Mouse (Mus musculus) CH12.LX (cell line): Measurements from ENCODE around the gene Gm49387. TPM values are rescaled to one million over a fixed set of nuclear protein-coding genes. Genes with fewer than 3 reads are reported as not detected.

Experiments
- DNase-seq: peaks from one replicate; pipeline ENCODE4 v3.0.0-alpha.2; 2013; ENCODE audit errors: extremely low read depth
- H3K27ac ChIP-seq: 2 replicates; pipeline ENCODE4 v1.5.1; 2012; ENCODE audit warnings: low read depth, mild to moderate bottlenecking, control low read depth, moderate library complexity; ENCODE audit not compliant: insufficient read depth
- H3K27me3 ChIP-seq: replicated peaks from 2 replicates; pipeline ENCODE3; 2012; ENCODE audit warnings: inconsistent platforms
- H3K36me3 ChIP-seq, 2 experiments: replicated peaks in 1 of 2; 2 replicates each; pipeline versions ENCODE3 to v1.6.1; 2012; ENCODE audit warnings: inconsistent platforms in 1 of 2, low read length in 1 of 2, mild to moderate bottlenecking in 1 of 2, mixed read lengths in 1 of 2, moderate library complexity in 1 of 2; ENCODE audit not compliant: control insufficient read depth in 1 of 2, insufficient read depth in 1 of 2
- H3K4me1 ChIP-seq, 2 experiments: 2 replicates each; pipeline ENCODE4 v1.6.1; 2012; ENCODE audit warnings: inconsistent platforms in 1 of 2, moderate library complexity in 1 of 2; ENCODE audit not compliant: insufficient read depth in 2 of 2, control insufficient read depth in 1 of 2
- H3K4me2 ChIP-seq: 2 replicates; pipeline ENCODE4 v1.6.1; 2012; ENCODE audit warnings: low read depth, mild to moderate bottlenecking, control low read depth; ENCODE audit not compliant: poor library complexity, insufficient read depth, severe bottlenecking
- H3K4me3 ChIP-seq, 3 experiments: fragments of 150-350 bp in 1 of 3; sonication (generic) in 1 of 3; replicated peaks in 1 of 3; 2 replicates each; pipeline versions ENCODE3 to v1.5.1; 2011 to 2012; ENCODE audit warnings: low read depth in 2 of 3, low read length in 2 of 3, mild to moderate bottlenecking in 2 of 3, moderate library complexity in 2 of 3, control low read depth in 1 of 3, improper control_type of control experiment in 1 of 3, inconsistent platforms in 1 of 3, mixed read lengths in 1 of 3; ENCODE audit not compliant: poor library complexity in 1 of 3
- H3K79me2 ChIP-seq: replicated peaks from 2 replicates; pipeline ENCODE4 v1.6.1; 2012; ENCODE audit warnings: mild to moderate bottlenecking, moderate library complexity; ENCODE audit not compliant: control insufficient read depth, poor library complexity, insufficient read depth, severe bottlenecking; ENCODE audit errors: extremely low read depth
- H3K9ac ChIP-seq: 2 replicates; pipeline ENCODE4 v1.6.1; 2012; ENCODE audit warnings: low read depth, mild to moderate bottlenecking, control low read depth, moderate library complexity; ENCODE audit not compliant: insufficient read depth
- H3K9me3 ChIP-seq: replicated peaks from 2 replicates; pipeline ENCODE3; 2012; ENCODE audit warnings: low read length, inconsistent platforms, mixed read lengths
- BHLHE40 ChIP-seq: IDR thresholded peaks from 2 replicates; pipeline ENCODE4 v1.6.1; 2011; ENCODE audit warnings: mild to moderate bottlenecking, low read depth, low read length, improper control_type of control experiment
- CTCF ChIP-seq, 2 experiments: IDR thresholded peaks in 1 of 2; conservative IDR thresholded peaks in 1 of 2; 2 replicates each; pipeline ENCODE4 v1.5.1; 2011 to 2012; ENCODE audit warnings: low read depth in 2 of 2, low read length in 2 of 2, improper control_type of control experiment in 1 of 2, inconsistent platforms in 1 of 2, mild to moderate bottlenecking in 1 of 2, moderate library complexity in 1 of 2
- EP300 ChIP-seq: IDR thresholded peaks from 2 replicates; pipeline ENCODE4 v1.6.1; 2011; ENCODE audit warnings: low read length, improper control_type of control experiment
- ETS1 ChIP-seq: conservative IDR thresholded peaks from 2 replicates; pipeline ENCODE4 v1.6.1; 2012; ENCODE audit warnings: low read depth, mild to moderate bottlenecking, inconsistent platforms, low read length, improper control_type of control experiment, moderate library complexity
- IRF4 ChIP-seq: IDR thresholded peaks from 2 replicates; pipeline ENCODE4 v1.6.1; 2014; ENCODE audit warnings: low read depth, mild to moderate bottlenecking, inconsistent platforms, low read length, improper control_type of control experiment
- MAFK ChIP-seq: IDR thresholded peaks from 2 replicates; pipeline ENCODE4 v1.6.1; 2011; ENCODE audit warnings: low read length, improper control_type of control experiment; ENCODE audit not compliant: insufficient replicate concordance
- MAX ChIP-seq: IDR thresholded peaks from 2 replicates; pipeline ENCODE4 v1.6.1; 2011; ENCODE audit warnings: low read length, improper control_type of control experiment
- MAZ ChIP-seq: IDR thresholded peaks from 2 replicates; pipeline ENCODE4 v1.6.1; 2012; ENCODE audit warnings: low read depth, mild to moderate bottlenecking, inconsistent platforms, low read length, improper control_type of control experiment, moderate library complexity
- MEF2A ChIP-seq: IDR thresholded peaks from 2 replicates; pipeline ENCODE4 v1.6.1; 2014; ENCODE audit warnings: low read depth, mild to moderate bottlenecking, inconsistent platforms, low read length, improper control_type of control experiment, borderline replicate concordance
- MXI1 ChIP-seq: IDR thresholded peaks from 2 replicates; pipeline ENCODE4 v1.6.1; 2011; ENCODE audit warnings: mild to moderate bottlenecking, low read depth, low read length, improper control_type of control experiment
- NELFE ChIP-seq: IDR thresholded peaks from 2 replicates; pipeline ENCODE4 v1.6.1; 2011; ENCODE audit warnings: low read depth, low read length, improper control_type of control experiment
- PAX5 ChIP-seq: IDR thresholded peaks from 2 replicates; pipeline ENCODE4 v1.6.1; 2012; ENCODE audit warnings: low read length, inconsistent platforms, mixed read lengths
- POLR2A ChIP-seq: IDR thresholded peaks from 2 replicates; pipeline ENCODE4 v1.6.1; 2011; ENCODE audit warnings: low read depth, mild to moderate bottlenecking, improper control_type of control experiment, low read length
- TCF12 ChIP-seq: IDR thresholded peaks from 2 replicates; pipeline ENCODE4 v1.6.1; 2014; ENCODE audit warnings: low read depth, mild to moderate bottlenecking, inconsistent platforms, low read length, improper control_type of control experiment
- USF1 ChIP-seq: IDR thresholded peaks from 2 replicates; pipeline ENCODE4 v1.6.1; 2014; ENCODE audit warnings: low read depth, mild to moderate bottlenecking, inconsistent platforms, low read length, improper control_type of control experiment
- ZMIZ1 ChIP-seq: IDR thresholded peaks from 2 replicates; pipeline ENCODE4 v1.6.1; 2012; ENCODE audit warnings: low read depth, mild to moderate bottlenecking, inconsistent platforms, low read length, improper control_type of control experiment
- dilution Hi-C: fragments of 300-500 bp; cut with MboI; formaldehyde crosslinking; loops from 2 replicates; pipeline ENCODE4 v1.14.3; 2020; ENCODE audit warnings: low sequenced_read_pairs; ENCODE audit not compliant: extremely low pct_unique_long_range_greater_than_20kb, extremely low pct_ligation_motif_present
- in situ Hi-C: fragments of 300-500 bp; cut with MboI; formaldehyde crosslinking; loops from 3 replicates; pipeline ENCODE4 v1.14.3; 2019; ENCODE audit warnings: low sequenced_read_pairs, low pct_ligation_motif_present, low pct_unique_long_range_greater_than_20kb, mixed read lengths
- polyA plus RNA-seq: library from polyadenylated mRNA; unstranded; fragments of >175 nt; gene quantifications from 2 replicates; pipeline ENCODE4 v1.2.1, GENCODE M21; 2012; ENCODE audit warnings: low read depth; ENCODE audit not compliant: insufficient read length
- total RNA-seq, 2 experiments: library from RNA; depleted of rRNA; stranded (reverse); fragments of 300-350 nt in 1 of 2; fragments of >200 nt in 1 of 2; gene quantifications; 2 replicates each; pipeline ENCODE4 v1.2.3; 2012 to 2014

Gene Gm49387
- total and polyA plus RNA-seq, 3 experiments: 0.71 TPM; not detected in 2

GRCm38 (mm10) chr14:31506456-31506855, 134.2 kb downstream of the Gm49387 start:
- H3K9ac ChIP-seq: no peak overlapping the region
- no peaks in the 10 kb centered on the region for H3K9me3 ChIP-seq
- H3K36me3 ChIP-seq: peaks cover 73 to 92% of the 10 kb centered on the region in 2 experiments
- H3K79me2 ChIP-seq: no peaks in the 10 kb centered on the region
- H3K27ac ChIP-seq: no peak overlapping the region
- no peak overlapping the region for H3K4me3 ChIP-seq
- no peaks in the 10 kb centered on the region for H3K4me1 ChIP-seq
- H3K4me2 ChIP-seq: no peak overlapping the region
- DNase-seq: no peak
- in situ Hi-C loops: no loop called here
- TF ChIP-seq MAZ: no peak
- TF ChIP-seq EP300: no peak
- no peak for TF ChIP-seq TCF12
- no peak for TF ChIP-seq IRF4
- TF ChIP-seq MEF2A: no peak
- no peak for TF ChIP-seq ETS1
- no peak for TF ChIP-seq USF1
- no peak for TF ChIP-seq MAFK
- TF ChIP-seq PAX5: no peak
- TF ChIP-seq ZMIZ1: no peak
- no peak for TF ChIP-seq NELFE
- TF ChIP-seq CTCF (conservative IDR thresholded peaks at IDR 0.05 in 1 of 2, IDR thresholded peaks at IDR 0.05 in 1 of 2; ENCODE audit: low read depth in 2 of 2, low read length in 2 of 2): no peak
- no peak for TF ChIP-seq MXI1
- TF ChIP-seq MAX: no peak
- dilution Hi-C loops: no loop called here
- no peaks in the 10 kb centered on the region for H3K27me3 ChIP-seq

DNA sequence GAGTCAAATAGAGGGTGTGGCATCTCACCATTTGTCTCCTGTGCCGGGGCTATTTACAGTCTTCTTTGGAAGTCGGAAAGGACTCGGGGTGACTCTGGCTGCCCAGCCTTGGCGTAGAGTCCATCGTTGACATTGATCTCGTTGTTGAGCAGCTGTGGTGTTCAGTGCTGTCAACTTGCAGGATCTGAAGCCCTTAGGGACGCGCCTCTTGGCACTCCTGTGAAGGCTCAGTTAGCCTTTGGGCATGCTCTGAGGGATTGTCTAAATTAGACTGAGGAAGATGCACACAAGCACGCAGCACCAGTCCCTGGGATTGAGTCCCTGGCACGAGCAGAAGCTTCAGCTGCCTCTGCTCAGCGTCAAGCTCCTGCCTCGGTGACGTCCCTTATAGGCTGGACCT, 137.3 kb downstream of the Gm49387 start:
- H3K36me3 ChIP-seq: peaks cover 73 to 94% of the 10 kb centered on the region in 2 experiments
- dilution Hi-C loops: no loop called here
- no peaks in the 10 kb centered on the region for H3K9me3 ChIP-seq
- TF ChIP-seq EP300 (no peak), POLR2A (no peak), BHLHE40 (no peak), USF1 (no peak)
- TF ChIP-seq, all 38 proteins: peak for 0
- DNase-seq: no peak
- Histone ChIP-seq H3K27me3 (no peaks in the 10 kb centered on the region), H3K4me1 (peaks cover 9 to 19% of the 10 kb centered on the region in 2 experiments), H3K9ac (no peak overlapping the region), H3K4me3 (no peak overlapping the region), H3K79me2 (peaks cover 14% of the 10 kb centered on the region), H3K27ac (no peak overlapping the region), H3K4me2 (no peak overlapping the region)
- in situ Hi-C loops: no loop called here

Other genes with a start within 250 kb of the Gm49387 start
- gene Sh3bp5, start 204.8 kb downstream of the Gm49387 start, total RNA-seq (2012; rRNA removed): 50.2 and 64.6 TPM in 2 replicates
- 53.0 and 57.4 TPM in 2 replicates for gene Sh3bp5, start 204.8 kb downstream of the Gm49387 start, total RNA-seq (2014; rRNA removed)
- gene Sh3bp5, start 204.8 kb downstream of the Gm49387 start, polyA plus RNA-seq: 158 and 164 TPM in 2 replicates
- gene Eaf1, start 146.5 kb downstream of the Gm49387 start, total RNA-seq (2012; rRNA removed): 25.2 and 29.1 TPM in 2 replicates
- gene Eaf1, start 146.5 kb downstream of the Gm49387 start, total RNA-seq (2014; rRNA removed): 27.5 and 29.4 TPM in 2 replicates
- 38.7 and 39.9 TPM in 2 replicates for gene Eaf1, start 146.5 kb downstream of the Gm49387 start, polyA plus RNA-seq
- gene Mettl6, start 145.8 kb downstream of the Gm49387 start, total RNA-seq (2012; rRNA removed): 36.2 and 38.2 TPM in 2 replicates
- gene Mettl6, start 145.8 kb downstream of the Gm49387 start, total RNA-seq (2014; rRNA removed): 122 and 142 TPM in 2 replicates
- gene Mettl6, start 145.8 kb downstream of the Gm49387 start, polyA plus RNA-seq: 63.2 and 69.8 TPM in 2 replicates
- 2.5 and 4.2 TPM in 2 replicates for gene Colq, start 49.5 kb downstream of the Gm49387 start, total RNA-seq (2012; rRNA removed)
- 1.5 and 1.7 TPM in 2 replicates for gene Colq, start 49.5 kb downstream of the Gm49387 start, total RNA-seq (2014; rRNA removed)
- 4.6 and 5.1 TPM in 2 replicates for gene Colq, start 49.5 kb downstream of the Gm49387 start, polyA plus RNA-seq
- 14.1 and 16.2 TPM in 2 replicates for gene Btd, start 150 bp upstream of the Gm49387 start, total RNA-seq (2012; rRNA removed)
- 22.5 and 23.0 TPM in 2 replicates for gene Btd, start 150 bp upstream of the Gm49387 start, total RNA-seq (2014; rRNA removed)
- gene Btd, start 150 bp upstream of the Gm49387 start, polyA plus RNA-seq: 18.2 and 25.4 TPM in 2 replicates
- gene Hacl1, start 408 bp upstream of the Gm49387 start, total RNA-seq (2012; rRNA removed): 14.3 and 20.2 TPM in 2 replicates
- gene Hacl1, start 408 bp upstream of the Gm49387 start, total RNA-seq (2014; rRNA removed): 22.6 and 23.7 TPM in 2 replicates
- gene Hacl1, start 408 bp upstream of the Gm49387 start, polyA plus RNA-seq: 13.6 and 13.7 TPM in 2 replicates
- 7.3 and 8.6 TPM in 2 replicates for gene Ankrd28, start 189.8 kb upstream of the Gm49387 start, total RNA-seq (2012; rRNA removed)
- gene Ankrd28, start 189.8 kb upstream of the Gm49387 start, total RNA-seq (2014; rRNA removed): 14.3 and 14.9 TPM in 2 replicates
- gene Ankrd28, start 189.8 kb upstream of the Gm49387 start, polyA plus RNA-seq: 15.0 and 16.0 TPM in 2 replicates